Mouse (Mus musculus) splenic B cell, adult 2 months (primary cell): ENCODE results near the gene Cdk2.
"Not testable (repeated sequence)": the region's sequence is repeated elsewhere in the genome, so short reads cannot be mapped to it uniquely, and the experiment has no call there.

Experiments
- DNase-seq: peaks from one replicate; pipeline ENCODE4 v3.0.0-alpha.2; 2011; ENCODE audit warnings: low read depth, low spot score
- H3K27me3 ChIP-seq: 2 replicates; pipeline ENCODE4 v1.6.1; 2012; ENCODE audit warnings: mild to moderate bottlenecking, low read length, moderate library complexity, mixed read lengths; ENCODE audit not compliant: control insufficient read depth, poor library complexity, insufficient read depth, severe bottlenecking
- H3K36me3 ChIP-seq: 2 replicates; pipeline ENCODE4 v1.6.1; 2012; ENCODE audit warnings: mild to moderate bottlenecking, low read length, moderate library complexity, mixed read lengths; ENCODE audit not compliant: control insufficient read depth, poor library complexity, insufficient read depth, severe bottlenecking

Gene Cdk2

DNA sequence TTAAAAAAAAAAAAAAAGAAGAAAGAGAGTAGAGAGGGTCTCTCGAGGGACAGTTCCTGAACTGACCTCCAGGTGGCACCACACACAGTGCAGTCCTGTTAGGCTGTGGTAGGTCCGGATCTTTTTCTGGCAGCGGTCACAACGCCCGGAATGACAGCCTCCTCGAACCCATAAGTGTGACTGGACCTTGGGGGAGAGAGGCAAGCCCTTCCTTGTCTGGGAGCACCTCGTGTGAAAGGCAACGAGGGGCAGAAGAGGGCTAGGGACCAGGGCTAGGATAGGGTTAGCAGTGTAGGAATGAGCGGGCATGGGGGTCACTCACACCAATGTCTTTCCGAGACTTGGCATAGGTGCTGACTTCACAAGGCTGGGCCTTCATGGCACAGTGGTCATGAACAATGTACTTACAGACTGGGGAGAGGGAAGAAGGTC, 26.2 kb upstream of the Cdk2 start:
- DNase-seq, result peak; percentile 82
- H3K36me3 ChIP-seq, result peaks cover 33% of the 10 kb centered on the region

DNA sequence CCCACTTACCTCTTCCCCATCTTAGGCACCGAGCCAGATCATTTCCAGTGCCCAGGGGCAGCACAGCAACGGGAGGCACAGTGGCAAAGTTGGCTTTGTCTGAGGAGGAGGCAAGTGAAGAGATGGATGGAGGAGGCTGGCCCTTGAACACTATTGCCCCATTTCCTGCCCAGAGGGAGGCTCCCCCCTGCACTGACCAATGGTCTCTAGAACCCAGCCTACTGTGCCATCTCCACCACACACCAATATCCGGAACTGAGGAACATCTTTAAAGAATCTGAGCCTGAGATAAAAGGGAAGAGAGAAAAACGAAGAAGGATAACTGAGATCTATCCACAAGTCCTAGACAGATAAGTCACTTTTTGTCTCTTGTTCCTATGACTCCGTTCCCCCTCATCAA, 23.2 kb upstream of the Cdk2 start:
- Histone ChIP-seq H3K27me3 (no peaks in the 10 kb centered on the region), H3K36me3 (peaks cover 24% of the 10 kb centered on the region)
- no peak for DNase-seq

More for the DNA sequence above, 26.2 kb upstream of the Cdk2 start:
- no peaks in the 10 kb centered on the region for H3K27me3 ChIP-seq

GRCm38 (mm10) chr10:128725466-128725865, 20.6 kb upstream of the Cdk2 start:
- not testable (repeated sequence) for H3K27me3 ChIP-seq, DNase-seq
- peaks cover 24% of the 10 kb centered on the region for H3K36me3 ChIP-seq

GRCm38 (mm10) chr10:128715559-128716537, 11.0 kb upstream of the Cdk2 start:
- peaks cover 7% of the 10 kb centered on the region for H3K36me3 ChIP-seq
- DNase-seq, result peak; percentile 82
- H3K27me3 ChIP-seq, result no peaks in the 10 kb centered on the region

DNA sequence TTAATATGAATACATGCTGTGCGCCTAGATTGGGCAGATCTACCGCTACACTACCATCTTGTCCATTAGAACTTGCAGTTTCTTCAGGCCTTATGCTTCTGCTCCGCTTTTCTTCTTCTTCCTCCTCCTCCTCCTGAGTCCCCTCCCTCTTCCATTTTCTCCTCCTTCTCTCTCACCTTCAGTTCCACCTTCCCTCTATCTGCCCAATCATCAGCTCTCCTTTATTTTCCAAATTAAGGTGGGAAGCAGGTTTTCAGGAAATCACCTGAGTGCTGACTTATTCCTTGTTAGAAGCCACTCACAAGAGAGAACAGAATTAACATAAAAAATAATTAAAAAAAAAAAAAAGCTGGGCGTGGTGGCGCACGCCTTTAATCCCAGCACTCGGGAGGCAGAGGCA, 6.5 kb upstream of the Cdk2 start:
- DNase-seq, H3K36me3 ChIP-seq, H3K27me3 ChIP-seq: not testable (repeated sequence)

DNA sequence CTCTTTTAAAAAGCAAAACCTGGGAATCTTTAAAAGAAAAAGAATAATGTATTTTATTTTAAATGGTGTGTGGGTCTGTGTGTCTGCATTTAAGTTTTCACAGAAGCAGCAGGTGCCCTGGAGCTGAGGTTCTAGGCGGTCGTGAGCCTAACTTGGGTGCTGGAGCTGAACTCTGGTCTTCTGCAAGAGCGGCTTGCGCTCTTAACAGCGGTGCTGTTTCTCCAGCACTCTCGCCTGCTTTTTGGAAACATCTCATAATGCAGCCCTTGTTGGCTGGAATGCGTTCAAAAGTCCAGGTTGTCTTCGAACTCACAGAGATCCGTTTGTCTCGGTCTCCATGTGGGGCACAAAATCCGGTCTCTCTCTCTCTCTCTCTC, 474 bp upstream of the Cdk2 start:
- peak; percentile 15 for DNase-seq
- Histone ChIP-seq H3K27me3 (no peaks in the 10 kb centered on the region), H3K36me3 (peaks cover 2% of the 10 kb centered on the region; the same call in 1 of the 2 replicates)

GRCm38 (mm10) chr10:128703895-128704294, 936 bp downstream of the Cdk2 start, which contains the start of gene Pmel:
TSS of gene Pmel (plus strand) at chr10:128704195.
- DNase-seq, result no peak
- H3K27me3 ChIP-seq, result no peaks in the 10 kb centered on the region
- peaks cover 5% of the 10 kb centered on the region for H3K36me3 ChIP-seq

DNA sequence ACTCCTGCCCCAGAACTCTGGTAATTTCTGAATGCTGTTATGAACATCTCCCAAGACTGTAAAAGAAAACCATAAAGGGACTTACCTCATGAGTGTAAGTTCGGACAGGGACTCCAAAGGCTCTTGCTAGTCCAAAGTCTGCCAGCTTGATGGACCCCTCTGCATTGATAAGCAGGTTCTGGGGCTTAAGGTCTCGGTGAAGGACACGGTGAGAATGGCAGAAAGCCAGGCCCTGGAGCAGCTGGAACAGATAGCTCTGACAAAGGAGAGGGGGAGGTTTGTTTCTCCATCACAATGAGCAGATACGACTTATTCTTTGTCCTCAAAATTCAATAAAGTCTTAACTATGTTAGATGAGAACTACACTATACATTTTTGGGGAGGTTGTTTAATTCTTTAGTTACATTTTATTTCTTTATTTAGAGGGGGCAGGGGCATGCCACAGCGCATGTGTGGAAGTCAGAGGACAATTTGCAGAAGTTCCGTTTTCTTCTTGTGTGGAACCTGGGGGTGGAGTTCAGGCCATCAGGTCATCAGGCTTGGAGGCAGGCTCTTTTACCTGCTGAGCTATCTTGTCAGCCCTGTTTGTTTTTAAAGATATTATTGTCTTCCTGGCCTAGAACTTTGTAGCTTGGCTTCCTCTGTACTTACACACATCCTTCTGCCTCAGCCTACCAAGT, 2.4 kb downstream of the Cdk2 start:
- H3K36me3 ChIP-seq, result peaks cover 5% of the 10 kb centered on the region
- no peaks in the 10 kb centered on the region for H3K27me3 ChIP-seq
- peak; percentile 35 for DNase-seq

- Histone ChIP-seq H3K36me3 (peaks cover 5% of the 10 kb centered on the region), H3K27me3 (no peaks in the 10 kb centered on the region)
- no peak for DNase-seq
Observed at GRCm38 (mm10) chr10:128700712-128701111, 4.1 kb downstream of the Cdk2 start.

- no peaks in the 10 kb centered on the region for H3K27me3 ChIP-seq
- H3K36me3 ChIP-seq, result peaks cover 5% of the 10 kb centered on the region
- no peak for DNase-seq
Observed at GRCm38 (mm10) chr10:128699611-128700010, 5.2 kb downstream of the Cdk2 start.

GRCm38 (mm10) chr10:128699006-128699405, 5.8 kb downstream of the Cdk2 start:
- Histone ChIP-seq H3K27me3 (no peaks in the 10 kb centered on the region), H3K36me3 (peaks cover 5% of the 10 kb centered on the region)
- DNase-seq, result no peak

GRCm38 (mm10) chr10:128697072-128697725, 7.6 kb downstream of the Cdk2 start:
- Histone ChIP-seq H3K27me3 (no peaks in the 10 kb centered on the region), H3K36me3 (peaks cover 5% of the 10 kb centered on the region)
- no peak for DNase-seq

DNA sequence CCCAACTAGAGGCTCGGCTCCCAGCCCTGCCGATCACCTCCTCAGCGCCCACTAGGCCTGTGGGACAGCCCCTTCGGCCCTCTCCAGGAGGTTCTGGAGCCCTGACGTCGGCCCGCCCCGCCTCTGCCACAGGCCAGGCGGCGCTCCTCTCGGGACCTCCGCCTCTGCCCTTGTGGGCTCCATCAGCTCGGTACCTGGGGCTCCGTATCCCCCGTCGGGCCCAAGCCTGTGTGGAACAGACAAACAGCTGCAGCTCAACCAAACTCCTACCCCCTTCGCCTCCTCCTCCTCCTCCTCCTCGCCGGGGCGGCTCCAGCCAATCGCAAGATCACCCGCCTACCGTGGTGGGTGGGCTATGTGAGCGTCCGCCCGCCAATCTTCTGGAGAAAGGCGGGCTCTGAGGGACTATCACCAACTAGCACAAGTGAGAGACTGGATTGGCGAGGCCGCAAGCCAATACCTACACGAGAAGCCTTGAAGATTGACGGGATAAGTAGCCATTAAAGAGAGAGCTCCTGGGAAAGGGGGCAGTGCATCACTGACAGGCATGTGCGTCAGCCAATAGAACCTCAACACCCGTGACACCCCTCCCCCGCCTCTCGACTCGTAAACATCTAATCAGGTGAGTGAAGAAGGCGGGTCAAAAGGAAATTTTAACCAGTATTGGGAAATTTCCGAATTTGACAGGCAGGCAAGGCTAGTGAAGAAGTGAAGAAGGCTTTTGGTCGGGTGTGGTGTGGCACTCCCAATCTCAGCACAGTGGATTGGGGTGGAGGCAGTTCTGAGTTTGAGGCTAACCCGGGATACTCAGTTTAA, 8.6 kb downstream of the Cdk2 start, which contains the start of gene Rab5b:
Rab5b (minus strand) TSS at position 273 of the 816 bp plus-strand sequence.
- Histone ChIP-seq H3K27me3 (no peaks in the 10 kb centered on the region), H3K36me3 (peaks cover 3% of the 10 kb centered on the region)
- DNase-seq, result peak; percentile 99

DNA sequence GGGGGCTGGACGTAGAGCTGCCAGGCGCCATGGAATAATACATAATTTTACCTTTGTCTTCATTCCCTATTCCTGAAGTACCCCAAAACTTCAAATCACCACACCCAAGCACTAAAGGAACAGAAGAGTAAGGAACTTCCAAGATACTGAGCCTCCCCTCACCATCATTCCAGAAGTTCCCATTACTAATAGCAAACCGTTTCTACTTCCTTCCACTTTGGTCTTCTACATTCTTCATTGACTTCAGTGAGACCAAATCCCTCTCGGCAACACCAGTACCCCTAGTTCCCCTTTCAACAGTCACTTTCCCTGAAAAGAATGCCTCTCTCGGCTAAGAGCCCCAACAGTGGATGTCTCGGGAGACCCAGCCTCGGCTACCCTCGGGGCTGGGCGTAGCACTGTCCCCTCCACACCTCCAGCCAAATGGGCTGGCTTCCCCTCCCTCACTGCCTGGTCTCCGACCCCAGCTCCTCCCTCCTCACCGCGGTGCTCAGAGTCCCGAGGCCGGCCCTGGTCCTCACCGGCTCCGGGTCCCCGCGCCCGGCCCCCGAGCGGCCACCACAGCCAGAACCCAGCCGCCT, 9.3 kb downstream of the Cdk2 start:
- peaks cover 3% of the 10 kb centered on the region for H3K36me3 ChIP-seq
- no peaks in the 10 kb centered on the region for H3K27me3 ChIP-seq
- DNase-seq, result no peak
